Comparison of ENCODE assay signal across 8 mouse cellular contexts in the genomic region with DNA sequence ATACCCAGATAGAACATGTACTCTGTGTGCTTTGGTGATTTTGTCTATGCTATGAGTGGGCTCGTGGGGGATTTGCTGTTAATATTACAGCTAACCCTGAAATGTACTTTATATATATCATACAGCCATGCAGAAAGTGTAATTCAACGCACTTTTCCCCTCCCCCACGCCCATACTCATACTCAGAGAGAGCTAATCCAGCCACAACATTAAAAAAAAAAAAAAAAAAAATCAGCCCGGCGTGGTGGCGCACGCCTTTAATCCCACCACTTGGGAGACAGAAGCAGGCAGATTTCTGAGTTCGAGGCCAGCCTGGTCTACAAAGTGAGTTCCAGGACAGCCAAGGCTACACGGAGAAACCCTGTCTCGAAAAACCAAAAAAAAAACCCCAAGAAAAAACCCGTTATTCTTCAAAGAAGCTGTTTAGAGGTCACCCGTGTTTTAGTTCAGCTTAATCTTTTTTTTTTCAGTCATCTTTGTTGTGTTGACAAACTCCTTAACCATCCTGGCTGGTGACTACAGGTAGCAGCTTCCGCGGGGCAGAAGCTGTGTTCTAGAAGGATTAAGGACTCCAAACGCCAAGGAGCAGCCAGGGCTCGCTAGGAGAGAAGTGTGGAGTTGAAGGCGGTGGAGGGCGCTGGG. TPM values are rescaled to one million over a fixed set of nuclear protein-coding genes. Genes with fewer than 3 reads are reported as not detected.
DNase-seq lines count a peak whose midpoint lies in the region; ATAC-seq and TF ChIP-seq lines count a peak whose summit lies in the region.

No protein-coding gene starts in this region.

- H3K27ac ChIP-seq in lung, embryonic 15.5 days: peak overlapping the region; percentile 80; the same call in 1 of the 2 replicates
- no peak overlapping the region for H3K27ac ChIP-seq in embryonic fibroblast, embryonic 13.5 days (ENCODE audit: insufficient read depth, low read length)
- 0 out of 2 replicates have a peak overlapping the region, but pooled peaks have one; percentile 11 for H3K27ac ChIP-seq in intestine, postnatal 0 days (ENCODE audit: low read depth, low read length)
- no peak overlapping the region for H3K27ac ChIP-seq in neural tube, embryonic 14.5 days (ENCODE audit: low read depth, low read length)

- H3K9me3 ChIP-seq in lung, embryonic 15.5 days: no peaks in the 10 kb centered on the region
- H3K9me3 ChIP-seq in intestine, postnatal 0 days (ENCODE audit: control insufficient read depth): no peaks in the 10 kb centered on the region
- no peaks in the 10 kb centered on the region for H3K9me3 ChIP-seq in neural tube, embryonic 14.5 days (ENCODE audit: control insufficient read depth, low read length)

- 31% methylated on average over 18 of the region's 18 CpGs for WGBS in lung, embryonic 15.5 days
- WGBS in intestine, postnatal 0 days: 32% methylated on average over 18 of the region's 18 CpGs
- 45% methylated on average over 18 of the region's 18 CpGs for WGBS in neural tube, embryonic 14.5 days

- no peaks in the 10 kb centered on the region for H3K36me3 ChIP-seq in lung, embryonic 15.5 days
- no peaks in the 10 kb centered on the region for H3K36me3 ChIP-seq in intestine, postnatal 0 days (ENCODE audit: control insufficient read depth, insufficient read depth)
- no peaks in the 10 kb centered on the region for H3K36me3 ChIP-seq in neural tube, embryonic 14.5 days (ENCODE audit: control insufficient read depth, insufficient read depth, low read length)

- DNase-seq in lung, postnatal 4 days: no peak
- DNase-seq in cerebellum, adult 18-20 months: no peak
- DNase-seq in yolk sac, embryonic 10.5 days (ENCODE audit: low spot score): no peak
- no peak for DNase-seq in embryo, embryonic 11 days

- H3K27me3 ChIP-seq in lung, embryonic 15.5 days: peaks cover 36% of the 10 kb centered on the region; the same call in 1 of the 2 replicates
- H3K27me3 ChIP-seq in intestine, postnatal 0 days (replicated peaks; ENCODE audit: control insufficient read depth, insufficient read depth, low read length): no peaks in the 10 kb centered on the region
- peaks cover 17% of the 10 kb centered on the region; the same call in 1 of the 2 replicates for H3K27me3 ChIP-seq in neural tube, embryonic 14.5 days (ENCODE audit: control insufficient read depth, insufficient read depth, low read length)

- H3K4me2 ChIP-seq in lung, embryonic 15.5 days: peak overlapping the region; percentile 100
- peak overlapping the region; percentile 96 for H3K4me2 ChIP-seq in intestine, postnatal 0 days (replicated peaks; ENCODE audit: low read depth)
- peak overlapping the region; percentile 99 for H3K4me2 ChIP-seq in neural tube, embryonic 14.5 days (ENCODE audit: low read depth, low read length)

- peak overlapping the region; percentile 61 for H3K4me3 ChIP-seq in lung, embryonic 15.5 days
- H3K4me3 ChIP-seq in embryonic fibroblast, embryonic 13.5 days (ENCODE audit: insufficient read depth, low read length): peak overlapping the region; percentile 85
- peak overlapping the region; percentile 51 for H3K4me3 ChIP-seq in intestine, postnatal 0 days (ENCODE audit: low read depth, low read length)
- H3K4me3 ChIP-seq in neural tube, embryonic 14.5 days (ENCODE audit: low read depth, low read length): peak overlapping the region; percentile 64

- TF ChIP-seq CTCF in embryonic fibroblast, embryonic 13.5 days (IDR thresholded peaks at IDR 0.05; ENCODE audit: borderline replicate concordance, insufficient read depth, low read length): no peak
- no peak for TF ChIP-seq CTCF in intestine, postnatal 0 days (IDR thresholded peaks at IDR 0.05; ENCODE audit: low read depth)

- H3K9ac ChIP-seq in lung, embryonic 15.5 days: peak overlapping the region; percentile 40
- H3K9ac ChIP-seq in intestine, postnatal 0 days (ENCODE audit: low read depth, low read length): peak overlapping the region; percentile 50; the same call in 1 of the 2 replicates
- peak overlapping the region; percentile 51 for H3K9ac ChIP-seq in neural tube, embryonic 14.5 days (replicated peaks; ENCODE audit: low read depth, low read length)

- TF ChIP-seq POLR2A in embryonic fibroblast, embryonic 13.5 days (IDR thresholded peaks at IDR 0.05; ENCODE audit: low read depth, low read length): no peak

- ATAC-seq in lung, embryonic 15.5 days (ENCODE audit: borderline replicate concordance, extremely low read depth, low FRiP score, low TSS enrichment): no peak
- ATAC-seq in intestine, postnatal 0 days: no peak
- ATAC-seq in neural tube, embryonic 14.5 days (ENCODE audit: low read depth): no peak

- H3K4me1 ChIP-seq in lung, embryonic 15.5 days: peaks cover 27% of the 10 kb centered on the region
- peaks cover 8% of the 10 kb centered on the region; the same call in 1 of the 2 replicates for H3K4me1 ChIP-seq in embryonic fibroblast, embryonic 13.5 days (ENCODE audit: control insufficient read depth, insufficient read depth, low read length)
- peaks cover 13% of the 10 kb centered on the region for H3K4me1 ChIP-seq in intestine, postnatal 0 days (replicated peaks; ENCODE audit: control insufficient read depth, insufficient read depth, low read length)
- no peaks in the 10 kb centered on the region for H3K4me1 ChIP-seq in neural tube, embryonic 14.5 days (ENCODE audit: control insufficient read depth, insufficient read depth, low read length)

RNA-seq across cellular contexts. Expression of a gene that starts 0.9 kb away (rescaled TPM):
- polyA plus RNA-seq in lung, embryonic 15.5 days (2015; fragmentation: Nextera tagmentation; extraction: Ambion mirVana): 2.7 and 3.2 TPM in 2 replicates
- polyA plus RNA-seq in embryonic fibroblast, embryonic 13.5 days (2011; ENCODE audit: insufficient read length, low read depth, missing spikeins): 7.5 and 14.5 TPM in 2 replicates
- 40.4 and 43.6 TPM in 2 replicates for polyA plus RNA-seq in intestine, postnatal 0 days (2015; fragmentation: Nextera tagmentation; extraction: Ambion mirVana)
- polyA plus RNA-seq in neural tube, embryonic 14.5 days (2014; fragmentation: Nextera tagmentation; extraction: Ambion mirVana): 3.8 and 5.4 TPM in 2 replicates

RNA-seq across cellular contexts. Expression of a gene that starts 33.3 kb away (rescaled TPM):
- polyA plus RNA-seq in lung, embryonic 15.5 days (2015; fragmentation: Nextera tagmentation; extraction: Ambion mirVana): 16.2 TPM in 2 replicates
- 14.5 and 16.6 TPM in 2 replicates for polyA plus RNA-seq in embryonic fibroblast, embryonic 13.5 days (2011; ENCODE audit: insufficient read length, low read depth, missing spikeins)
- polyA plus RNA-seq in intestine, postnatal 0 days (2015; fragmentation: Nextera tagmentation; extraction: Ambion mirVana): 49.5 and 55.0 TPM in 2 replicates
- polyA plus RNA-seq in neural tube, embryonic 14.5 days (2014; fragmentation: Nextera tagmentation; extraction: Ambion mirVana): 21.0 and 22.0 TPM in 2 replicates

RNA-seq across cellular contexts. Expression of a gene that starts 33.4 kb away (rescaled TPM):
- polyA plus RNA-seq in lung, embryonic 15.5 days (2015; fragmentation: Nextera tagmentation; extraction: Ambion mirVana): 15.7 and 16.6 TPM in 2 replicates
- 46.3 and 50.5 TPM in 2 replicates for polyA plus RNA-seq in embryonic fibroblast, embryonic 13.5 days (2011; ENCODE audit: insufficient read length, low read depth, missing spikeins)
- 11.5 and 16.2 TPM in 2 replicates for polyA plus RNA-seq in intestine, postnatal 0 days (2015; fragmentation: Nextera tagmentation; extraction: Ambion mirVana)
- 42.3 and 47.8 TPM in 2 replicates for polyA plus RNA-seq in neural tube, embryonic 14.5 days (2014; fragmentation: Nextera tagmentation; extraction: Ambion mirVana)

Comparison
In these comparisons a context has a peak if more than half of its experiments do, and no peak if none do; other contexts are left out.
1. H3K27ac ChIP-seq: peak in lung, embryonic 15.5 days (single experiment) and intestine, postnatal 0 days (single experiment); none in embryonic fibroblast, embryonic 13.5 days (single experiment) and neural tube, embryonic 14.5 days (single experiment).
2. Peak in every context shown above with its lines, with median percentiles within 50 percentile points of each other: H3K4me2 ChIP-seq, H3K4me3 ChIP-seq and H3K9ac ChIP-seq.